Mouse (Mus musculus) c-Kit-negative CD71-positive TER-119-positive erythroid progenitor cells, embryonic 14.5 days (primary cell): ENCODE results near the gene Abraxas1.
A peak's percentile ranks its signal among the peaks of the same experiment; 100 is the strongest.

Experiments
- DNase-seq: peaks from one replicate; pipeline ENCODE4 v3.0.0-alpha.2; 2013; ENCODE audit warnings: low read depth, low spot score

Gene Abraxas1

DNA sequence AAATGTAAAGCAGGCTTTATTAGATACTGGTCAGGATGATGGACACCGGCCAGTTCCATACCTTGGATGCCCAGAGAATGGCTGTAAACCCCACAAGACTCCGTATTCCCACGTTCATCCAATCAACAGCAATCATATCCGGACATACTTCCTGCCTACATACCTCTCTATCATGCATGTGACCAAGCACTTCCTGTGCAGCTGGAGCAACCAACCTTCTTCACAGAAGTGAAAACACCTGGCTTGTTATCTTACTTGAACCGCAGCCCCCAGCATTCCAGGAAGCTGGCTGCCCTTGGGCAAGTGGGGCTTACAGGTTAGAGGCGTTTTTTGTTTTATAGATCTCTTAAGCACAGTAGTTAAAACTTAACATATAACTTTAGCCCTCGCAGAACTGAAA lies 2.1 kb upstream of the Abraxas1 start:
- no peak for DNase-seq

DNA sequence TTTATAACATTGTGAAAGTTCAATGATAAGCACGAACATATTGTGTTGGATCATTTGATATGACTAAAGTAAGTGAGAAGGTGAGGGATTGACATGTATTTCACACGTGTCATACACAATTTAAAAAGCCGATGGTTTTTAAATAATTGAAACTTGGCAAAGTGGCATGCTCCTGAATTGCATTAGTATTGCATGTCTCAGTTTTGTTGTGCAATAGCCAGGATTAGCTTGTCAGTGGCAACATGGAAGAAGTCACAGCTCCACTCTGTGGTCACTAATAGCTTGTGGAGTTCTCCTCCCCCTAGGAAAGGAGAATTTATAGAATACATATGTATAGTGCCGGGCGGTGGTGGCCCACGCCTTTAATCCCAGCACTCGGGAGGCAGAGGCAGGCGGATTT lies 610 bp upstream of the Abraxas1 start:
- no peak for DNase-seq

DNA sequence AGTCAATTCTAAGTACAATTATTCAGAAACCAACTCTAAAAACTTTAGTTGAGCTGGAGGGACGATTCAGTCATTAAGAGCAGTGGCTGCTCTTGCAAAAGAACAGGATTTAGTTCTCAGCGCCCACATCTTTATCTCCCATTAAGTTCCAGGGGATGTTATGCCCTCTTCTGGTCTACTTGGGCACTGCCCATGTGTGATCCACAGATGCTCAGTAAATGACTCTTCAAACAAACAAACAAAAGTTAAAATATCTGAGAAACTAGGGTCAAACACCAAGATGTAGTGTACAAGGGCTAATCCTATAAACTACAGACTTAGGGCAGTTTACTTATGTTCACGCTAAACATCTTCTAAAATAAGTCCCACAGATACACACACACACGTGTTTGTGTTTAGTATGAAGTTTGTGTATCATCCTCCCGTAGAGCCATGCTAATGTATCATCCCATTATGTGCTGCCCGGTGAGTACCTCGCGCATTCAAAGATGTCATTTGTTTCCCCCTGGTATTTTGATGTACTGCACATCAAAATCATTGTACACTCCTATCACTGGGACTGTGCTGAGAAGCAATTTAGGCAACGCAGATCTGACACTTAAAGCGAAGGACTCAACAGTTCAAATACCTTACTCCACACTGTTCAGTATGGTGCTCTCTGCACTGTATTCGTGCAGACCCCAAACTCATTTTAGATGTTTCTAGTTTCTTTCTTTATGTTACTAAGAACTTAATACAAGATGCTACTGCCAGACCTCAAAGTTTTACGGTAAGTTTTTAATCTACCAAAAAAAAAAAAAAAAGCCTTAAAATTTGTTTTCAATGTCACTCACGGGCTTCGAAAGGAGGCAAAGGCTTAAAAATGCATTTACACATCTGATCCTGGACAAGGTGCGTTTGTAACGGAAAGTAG lies 941 bp downstream of the Abraxas1 start:
- peak; percentile 28 for DNase-seq

DNA sequence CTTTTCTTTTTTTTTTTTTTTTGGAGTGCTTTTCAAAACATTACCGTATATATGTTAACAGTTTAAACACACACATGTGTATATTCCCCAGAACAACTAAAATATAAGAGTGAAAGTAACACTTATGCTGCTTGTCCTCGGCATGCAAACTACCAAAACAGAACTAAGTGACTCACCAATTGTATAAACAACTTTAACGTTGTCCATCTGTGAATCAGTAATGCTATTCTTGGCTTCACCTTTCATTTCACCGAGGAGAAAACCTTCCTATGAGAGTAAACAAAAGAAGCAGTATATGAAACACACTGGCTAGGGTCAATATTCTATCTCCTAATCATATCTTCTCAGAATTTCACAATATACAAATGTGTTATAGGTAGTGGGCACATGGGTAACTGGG lies 2.4 kb downstream of the Abraxas1 start:
- DNase-seq: no peak

DNA sequence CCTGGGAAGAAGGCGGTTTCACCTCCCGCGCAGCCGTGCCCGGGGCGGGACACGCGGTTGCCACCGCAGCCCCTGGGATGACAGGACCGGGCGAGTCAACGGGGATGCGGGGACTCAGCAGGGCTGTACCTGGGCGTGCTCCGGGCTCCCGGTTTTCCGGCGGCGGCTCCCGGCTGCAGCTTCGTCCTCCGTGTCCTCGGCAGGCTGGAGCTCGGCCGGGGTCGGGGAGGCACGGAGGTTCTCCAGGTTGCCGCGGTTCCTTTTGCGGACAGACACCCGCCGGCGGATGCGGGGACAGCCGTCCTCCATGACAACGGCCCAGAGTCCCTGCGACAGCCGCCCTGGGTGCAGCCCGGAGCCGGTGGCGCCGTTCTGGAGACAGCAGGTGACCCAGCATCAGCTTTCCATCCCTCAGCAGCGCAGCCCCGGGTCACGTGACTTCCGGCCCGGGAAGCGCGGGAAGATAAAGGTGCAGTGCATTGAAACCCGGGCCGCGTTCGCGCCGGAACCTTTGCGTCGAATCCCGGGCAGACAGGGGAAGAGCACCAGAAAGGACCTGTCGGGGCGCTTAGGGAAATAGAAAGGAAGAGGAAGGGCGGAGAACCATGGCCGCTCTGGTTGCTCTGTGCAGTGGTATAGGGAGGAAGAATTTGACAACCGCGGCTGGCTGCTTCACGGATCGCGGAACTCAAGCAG lies 22.5 kb downstream of the Abraxas1 start, which contains the start of the genes Helq and Mrps18c:
Helq (minus strand) TSS at position 434 of the 696 bp plus-strand sequence.
Mrps18c (plus strand) TSS at position 463 of the 696 bp plus-strand sequence.
- DNase-seq: peak; percentile 93

DNA sequence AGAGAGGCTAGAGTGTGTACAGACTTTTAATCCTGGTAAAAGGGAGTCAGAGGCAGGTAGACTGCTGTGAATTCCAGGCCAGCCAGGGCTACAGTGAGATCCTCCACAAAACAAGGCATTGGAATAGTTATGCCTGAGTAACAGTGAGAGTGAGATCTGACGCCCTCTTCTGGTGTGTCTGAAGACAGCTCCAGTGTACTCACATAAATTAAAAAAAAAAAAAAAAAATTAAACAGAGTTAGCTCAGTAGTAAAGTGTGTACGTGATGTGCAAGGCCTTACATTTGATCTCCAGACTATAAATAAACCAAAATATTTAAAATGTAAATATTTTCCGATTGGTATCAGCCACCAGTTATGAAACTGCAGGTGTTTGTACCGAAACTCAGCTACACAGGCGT lies 26.7 kb downstream of the Abraxas1 start:
- no peak for DNase-seq

DNA sequence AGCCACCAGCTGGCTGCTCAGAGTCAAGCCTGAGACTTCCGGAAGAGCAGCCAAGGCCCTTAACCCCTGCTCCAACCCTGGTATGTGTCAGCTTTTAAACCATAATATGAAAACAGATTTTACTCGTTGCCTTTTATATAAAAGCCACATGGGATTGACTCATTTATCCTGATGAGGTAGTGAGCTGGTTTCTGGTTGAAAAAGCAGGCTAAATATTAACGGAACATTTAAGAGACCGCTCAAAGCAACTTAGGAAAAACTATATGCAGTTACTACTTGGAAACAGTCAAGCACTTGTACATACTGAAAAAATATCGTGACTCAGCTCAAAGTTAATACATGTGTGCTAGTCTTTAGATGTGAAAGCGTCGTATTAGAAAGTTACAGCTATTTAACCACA lies 28.5 kb downstream of the Abraxas1 start:
- DNase-seq: no peak

DNA sequence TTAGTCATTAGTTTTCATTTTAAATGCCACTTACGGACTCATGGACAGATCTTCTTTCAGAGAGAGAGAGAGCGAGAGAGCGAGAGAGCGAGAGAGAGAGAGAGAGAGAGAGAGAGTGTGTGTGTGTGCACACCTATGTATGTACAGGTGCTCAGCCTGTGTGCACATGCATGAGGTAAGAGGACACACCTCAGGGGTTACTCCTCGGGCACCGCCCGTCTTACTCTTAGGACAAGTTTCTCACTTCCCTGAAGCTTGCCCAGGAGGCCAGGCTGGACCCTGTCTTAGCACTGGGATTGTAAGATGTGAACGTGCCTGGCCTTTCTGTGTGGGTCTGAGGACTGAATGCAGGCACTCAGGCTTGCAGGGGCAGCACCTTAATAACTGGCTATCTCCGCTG lies 33.2 kb downstream of the Abraxas1 start:
- no peak for DNase-seq

DNA sequence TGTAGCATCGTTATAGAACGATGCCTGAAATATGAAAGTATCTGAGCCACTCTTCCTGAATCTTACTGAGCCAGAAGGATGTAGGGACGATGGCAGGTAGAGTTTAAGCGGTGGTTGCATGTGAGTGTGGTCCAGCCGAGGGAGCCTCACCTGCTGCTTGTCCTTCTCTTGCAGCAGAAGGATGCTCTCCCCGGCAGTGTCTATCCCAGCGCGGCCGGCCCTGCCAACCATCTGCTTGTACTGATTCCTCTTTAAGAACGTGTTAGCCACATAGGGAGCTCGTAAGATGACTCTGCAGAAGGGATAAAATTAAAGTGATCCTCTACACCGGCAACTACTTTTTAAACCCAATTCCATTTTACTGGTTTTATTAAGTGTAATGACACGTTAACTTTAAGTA lies 41.8 kb downstream of the Abraxas1 start:
- DNase-seq: no peak

DNA sequence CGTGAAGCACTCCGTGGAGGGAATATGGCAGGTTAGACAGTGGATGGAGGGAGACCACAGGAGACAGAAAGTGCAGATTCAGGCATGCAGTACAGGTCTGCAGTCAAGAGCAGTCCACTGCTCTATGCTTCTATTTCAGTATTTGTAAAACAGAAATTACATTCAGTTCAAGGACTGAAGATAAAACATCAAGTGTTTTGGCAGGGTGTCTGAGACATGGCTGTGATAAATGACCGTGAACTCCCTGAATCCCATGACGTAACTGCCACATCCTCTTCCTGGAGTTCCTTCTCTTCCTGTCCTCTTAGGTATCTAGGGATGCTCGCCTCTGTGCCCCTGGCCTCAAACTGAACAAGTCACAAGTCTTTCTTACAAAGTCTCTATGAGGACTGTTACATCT lies 43.9 kb downstream of the Abraxas1 start:
- DNase-seq: no peak

DNA sequence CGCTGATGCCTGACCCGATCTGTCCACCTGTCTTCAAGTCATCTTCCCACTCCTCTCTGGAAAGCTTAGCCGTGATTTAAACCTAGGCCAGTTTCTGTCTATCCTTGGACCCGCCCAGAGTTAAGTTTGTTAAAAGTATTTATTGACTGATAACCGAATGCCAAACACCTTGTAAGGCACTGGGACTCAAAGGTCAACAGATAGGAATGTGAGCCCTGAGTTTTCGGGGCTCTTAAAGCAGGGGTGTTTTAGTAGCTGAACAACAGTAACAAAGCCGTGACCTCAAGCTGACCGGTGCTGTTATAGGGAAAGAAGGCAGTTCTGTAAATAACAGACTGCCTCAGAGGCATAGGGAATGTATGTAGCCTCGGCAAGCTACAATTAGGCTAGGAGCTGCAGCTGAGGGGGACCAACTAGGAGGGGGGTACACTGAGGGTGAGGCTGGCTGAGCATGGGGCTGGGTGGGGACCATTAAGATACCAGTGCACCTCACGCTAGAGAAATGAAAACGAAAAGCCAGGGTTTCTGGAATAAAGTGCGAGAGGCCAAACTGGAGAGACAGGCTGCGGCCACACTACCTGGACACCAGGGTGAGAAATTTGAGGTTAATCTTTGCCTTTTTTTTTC lies 44.9 kb downstream of the Abraxas1 start:
- no peak for DNase-seq

DNA sequence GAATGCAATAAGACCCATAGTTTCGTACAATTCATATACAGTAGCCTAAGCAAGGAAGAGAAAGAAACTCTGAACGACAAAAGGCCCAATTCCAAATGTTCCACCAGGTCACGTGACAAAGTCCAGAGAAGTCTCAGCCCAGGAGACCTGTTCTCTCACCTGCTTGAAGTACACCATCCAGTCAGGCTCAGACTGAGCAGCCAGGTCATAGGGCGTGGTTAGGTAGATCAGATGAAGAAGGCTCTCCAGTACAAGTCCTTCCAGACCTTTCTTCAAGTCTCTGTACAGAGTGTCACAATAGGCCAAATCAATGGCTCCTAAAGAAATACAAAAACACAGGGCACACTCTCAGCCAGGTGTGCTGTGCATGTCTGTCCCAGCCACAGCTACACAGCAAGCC lies 49.2 kb downstream of the Abraxas1 start:
- DNase-seq: no peak

DNA sequence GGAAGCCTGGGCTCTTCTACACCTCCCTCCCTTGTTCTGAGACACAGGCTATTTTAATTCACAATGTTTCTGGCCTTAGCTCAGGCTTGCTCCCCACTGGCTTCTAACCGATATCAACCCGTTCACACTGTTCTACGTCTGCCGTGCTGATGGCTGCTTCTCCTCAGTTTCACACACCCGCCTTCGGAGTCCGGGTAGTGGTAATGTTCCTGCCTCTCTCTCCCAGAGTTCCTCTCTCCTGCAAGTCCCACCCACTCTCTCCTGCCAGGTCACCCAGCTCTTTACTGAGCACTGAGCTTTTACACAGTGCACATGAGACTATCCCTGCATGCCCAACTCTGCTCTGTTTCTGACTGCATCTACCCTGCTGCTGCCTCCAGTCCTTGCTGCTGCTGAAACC lies 54.7 kb downstream of the Abraxas1 start:
- DNase-seq: no peak

DNA sequence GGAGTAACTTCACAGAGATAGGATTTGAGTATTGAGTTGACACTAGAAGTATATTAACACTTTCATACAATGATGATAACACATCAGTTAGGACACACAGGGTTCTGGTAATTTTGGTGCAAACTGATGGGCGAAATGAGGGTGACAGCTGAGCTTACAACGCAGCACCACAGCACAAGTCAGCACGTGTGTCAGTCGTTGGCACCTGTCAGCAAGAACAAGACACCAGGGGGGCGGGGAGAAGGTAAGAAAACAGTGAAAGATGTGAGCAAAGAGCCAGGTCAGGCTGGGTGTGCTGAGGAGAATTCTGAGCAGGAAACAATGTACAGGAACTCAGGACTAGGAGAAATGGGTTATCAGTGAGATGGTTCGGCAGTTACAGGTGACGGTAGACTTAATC lies 59.0 kb downstream of the Abraxas1 start:
- no peak for DNase-seq

DNA sequence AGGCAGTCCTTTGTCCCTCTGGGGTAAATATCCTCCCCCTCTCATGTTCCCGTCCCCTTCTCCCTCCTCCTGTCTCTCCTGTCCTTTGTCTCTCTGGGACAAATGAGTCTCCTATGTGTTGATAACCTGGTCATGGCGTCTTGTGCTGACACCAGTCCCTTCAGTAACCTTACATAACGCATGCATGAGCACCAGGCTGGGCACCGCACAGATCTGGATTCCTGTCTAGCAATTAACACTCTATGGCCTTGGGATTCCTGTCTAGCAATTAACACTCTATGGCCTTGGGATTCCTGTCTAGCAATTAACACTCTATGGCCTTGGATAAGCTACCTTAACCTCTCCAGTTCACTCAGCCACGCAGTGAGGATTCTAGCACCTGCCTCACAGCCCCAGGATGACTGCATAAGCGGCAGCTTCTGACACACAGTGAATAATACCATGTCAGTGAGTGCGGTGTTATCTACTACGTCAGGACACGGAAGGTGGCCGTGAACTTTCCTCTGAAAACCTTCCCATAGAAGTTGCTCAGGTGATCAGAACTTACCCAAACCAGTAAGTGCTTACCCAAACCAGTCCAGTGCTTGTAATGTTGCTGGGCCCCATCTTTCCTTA lies 60.6 kb downstream of the Abraxas1 start:
- DNase-seq: no peak

DNA sequence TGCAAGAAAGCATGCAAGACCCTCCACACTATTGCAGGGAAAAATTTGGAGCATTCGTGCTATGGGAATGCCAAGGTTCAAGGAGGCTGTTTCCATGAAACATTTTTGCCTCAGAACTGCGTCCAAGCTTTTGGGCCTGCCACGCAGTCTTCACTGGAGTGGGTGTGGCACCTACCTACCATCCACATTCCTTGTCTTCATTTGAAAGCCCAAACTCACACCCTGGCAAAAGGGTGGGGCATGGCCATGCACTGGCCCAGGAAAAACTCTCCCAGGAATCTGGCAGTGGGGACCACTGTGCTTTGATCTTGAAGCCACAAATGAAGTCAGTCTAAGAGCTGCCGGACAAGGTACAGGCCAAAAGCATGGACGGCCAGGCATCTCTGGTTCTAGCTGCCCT lies 62.6 kb downstream of the Abraxas1 start:
- no peak for DNase-seq
